Mouse (Mus musculus) natural killer cell, adult 2 months (primary cell): ENCODE measurements at regions not wholly inside any gene's neighbourhood (a gene's known extent, or its start where the extent isn't known, plus 50 kb on each side); places are given as distances from the start of the nearest gene placed in this dataset.

Experiments used
- DNase-seq, 2 experiments: peaks; one replicate each; pipeline ENCODE4 v3.0.0; 2022; ENCODE audit warnings: low spot score in 2 of 2

GRCm38 (mm10) chr11:64138934-64139333 is 59.7 kb upstream of the Cox10 start:
- no peak for DNase-seq

GRCm38 (mm10) chr11:64135766-64136165 is 56.5 kb upstream of the Cox10 start:
- DNase-seq: no peak

GRCm38 (mm10) chr11:64135308-64135591 is 56.0 kb upstream of the Cox10 start:
- no peak for DNase-seq

- DNase-seq: no peak
Measured at GRCm38 (mm10) chr11:64134571-64135307, 55.5 kb upstream of the Cox10 start.
